Mouse (Mus musculus): ENCODE measurements around the gene Zfp579. TPM values are rescaled to one million over a fixed set of nuclear protein-coding genes. Genes with fewer than 3 reads are reported as not detected.
"Not testable (repeated sequence)": the region's sequence is repeated elsewhere in the genome, so short reads cannot be mapped to it uniquely, and the experiment has no call there.

The Zfp579 gene
- total RNA-seq, 2 experiments from 2014 or later = 1.3 to 1.4 TPM

DNA sequence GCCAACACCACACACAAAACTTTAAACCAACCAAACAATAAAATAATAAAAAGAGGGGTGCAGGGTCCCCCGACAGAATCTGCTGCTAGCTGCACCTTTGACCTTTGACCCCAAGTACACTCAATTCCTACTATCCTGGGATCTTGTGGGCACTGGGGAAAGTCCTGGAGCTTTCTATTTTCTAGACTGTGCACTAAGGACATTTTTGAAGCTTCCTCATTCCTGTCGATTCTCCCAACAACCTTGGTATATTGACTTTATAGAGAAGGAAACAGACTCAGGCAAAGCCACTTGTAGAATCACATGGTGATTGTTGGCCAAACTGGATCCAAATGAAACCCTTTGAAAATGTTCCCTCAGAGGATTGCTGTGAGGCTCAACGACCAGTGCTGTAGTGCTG lies 20.1 kb upstream of the Zfp579 start:
- ATAC-seq (replicated peaks; ENCODE audit: low FRiP score, poor library complexity, severe bottlenecking) = no peak

DNA sequence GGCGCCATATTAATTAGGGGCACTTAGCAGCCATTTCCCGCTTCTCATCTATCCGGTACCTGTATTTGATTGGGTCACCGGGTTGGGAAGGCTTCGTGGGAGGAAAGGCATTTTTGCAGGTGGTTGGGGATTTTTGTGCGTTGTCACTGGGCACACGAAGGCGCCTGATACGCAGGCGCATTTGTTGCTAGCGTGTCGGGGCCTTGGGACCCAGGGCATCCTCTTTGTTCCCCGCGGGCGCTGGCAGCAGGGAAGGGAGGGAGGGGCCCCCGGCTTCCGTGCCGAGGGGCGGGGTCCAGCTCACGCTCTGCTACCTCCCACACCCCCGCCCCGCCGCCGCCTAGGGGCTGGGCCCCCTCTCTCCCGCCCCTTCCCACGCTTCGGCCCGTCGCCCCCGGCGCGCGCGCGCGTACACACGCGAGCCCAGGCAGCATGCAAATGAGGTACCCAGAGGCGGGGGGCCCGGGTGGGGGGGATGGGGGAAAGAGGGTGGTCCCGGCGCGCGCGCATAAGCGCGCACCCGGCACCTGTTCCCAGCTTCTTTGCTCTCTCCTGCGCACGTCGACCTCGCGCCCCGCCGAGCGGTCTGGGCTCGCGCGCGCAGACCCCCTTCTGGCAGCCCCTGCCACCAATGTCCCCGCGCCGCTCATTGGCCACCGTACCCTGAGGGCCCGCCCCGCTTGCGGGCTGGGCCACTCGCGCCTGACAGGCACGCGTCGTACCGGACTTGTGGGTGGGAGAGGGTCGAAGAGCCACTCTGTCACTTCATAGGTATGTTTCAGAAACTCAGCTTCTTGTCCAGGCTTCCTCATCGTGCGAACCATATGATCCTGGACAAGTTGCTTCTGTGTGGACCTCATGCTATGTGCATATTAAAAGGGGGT lies 19.4 kb upstream of the Zfp579 start, which contains the start of gene Gm44973:
Gm44973 (plus strand) TSS at position 379 of the 884 bp plus-strand sequence.
- peak; percentile 84 for ATAC-seq (replicated peaks; ENCODE audit: low FRiP score, poor library complexity, severe bottlenecking)

DNA sequence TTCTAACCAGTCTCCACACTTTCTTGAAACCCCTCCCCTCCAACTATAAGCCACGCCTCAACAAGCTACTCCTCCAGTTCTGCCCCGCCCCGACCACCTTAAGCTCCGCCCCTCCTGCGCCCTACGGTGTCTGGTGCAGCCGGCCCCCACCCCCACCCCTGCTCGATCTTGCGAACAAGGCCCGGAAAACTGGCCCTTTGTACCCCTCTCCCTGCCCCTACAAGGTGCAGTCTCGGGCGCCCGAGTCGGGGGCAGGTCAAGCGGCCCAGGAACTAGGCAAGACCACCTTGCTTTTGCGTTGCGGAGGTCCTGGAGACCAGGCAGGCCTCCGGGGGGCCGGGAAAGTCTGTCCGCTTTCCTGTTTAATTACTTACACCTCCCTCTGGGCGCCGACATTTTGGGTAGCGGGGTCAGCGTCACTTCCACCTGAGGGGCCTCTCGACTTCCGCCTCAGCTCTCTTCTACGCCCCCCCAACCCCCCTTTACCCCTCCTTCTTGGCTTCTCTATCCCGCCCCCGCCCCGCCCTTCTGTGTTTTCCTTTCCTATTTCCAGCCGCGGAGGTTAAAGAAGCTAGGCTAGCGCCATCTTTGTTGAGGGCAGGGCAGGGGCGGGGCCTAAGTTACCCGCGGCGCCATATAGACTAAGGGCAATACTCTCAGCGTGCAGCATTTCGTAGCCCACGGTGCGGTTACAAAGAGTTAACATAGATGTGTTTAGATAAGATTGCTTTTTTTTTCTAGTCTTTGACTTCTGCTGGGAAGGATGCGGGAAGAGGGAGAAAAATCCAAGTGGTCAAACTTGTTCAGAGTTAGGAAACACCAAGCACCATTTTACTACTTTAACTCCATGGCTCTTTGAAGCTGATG lies 18.5 kb upstream of the Zfp579 start, which contains the start of the genes Zfp524 and Fiz1:
Zfp524 (plus strand) TSS at position 165 of the 867 bp plus-strand sequence.
Fiz1 (minus strand) TSS at position 447 of the 867 bp plus-strand sequence.
- ATAC-seq (replicated peaks; ENCODE audit: low FRiP score, poor library complexity, severe bottlenecking) = peak; percentile 79

DNA sequence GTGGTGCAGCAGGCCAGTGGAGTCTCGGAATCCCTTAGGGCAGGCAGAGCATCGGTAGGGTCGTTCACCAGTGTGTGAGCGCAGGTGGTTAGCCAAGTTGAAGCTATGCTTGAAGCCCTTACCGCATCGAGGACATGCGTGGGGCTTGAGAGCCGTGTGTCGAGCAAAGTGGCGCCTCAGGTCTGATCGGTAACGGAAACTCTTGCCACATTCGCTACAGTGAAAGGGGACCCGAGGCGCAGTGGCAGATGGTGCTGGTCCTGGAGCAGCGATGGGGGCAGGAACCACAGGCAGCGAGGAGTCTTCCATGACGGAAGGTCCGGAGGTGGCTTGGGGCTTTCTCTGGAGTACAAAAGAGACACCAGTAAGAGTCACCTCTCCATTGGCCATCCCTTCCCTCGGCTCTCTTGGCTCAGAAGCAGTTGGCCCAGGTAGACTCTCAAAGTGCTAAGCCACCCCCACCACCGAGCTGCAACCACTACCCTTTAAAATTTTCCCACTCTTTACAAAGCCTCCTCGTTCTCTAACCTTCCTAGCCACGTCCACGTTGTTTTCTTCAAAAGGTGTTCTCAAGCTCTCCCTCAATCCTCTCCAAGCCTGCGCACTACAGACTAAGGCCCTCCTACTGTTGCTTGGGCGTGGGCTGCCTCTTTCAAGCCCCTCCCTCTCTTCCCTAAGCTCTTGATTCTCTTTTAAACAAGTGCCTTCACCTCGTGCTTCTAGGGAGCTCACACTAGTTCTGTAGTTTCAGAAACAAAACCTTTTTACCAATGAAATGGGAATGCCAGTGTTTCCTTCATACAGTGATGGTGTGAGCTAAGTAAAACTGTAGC lies 16.9 kb upstream of the Zfp579 start:
- no peak for ATAC-seq (replicated peaks; ENCODE audit: low FRiP score, poor library complexity, severe bottlenecking)

DNA sequence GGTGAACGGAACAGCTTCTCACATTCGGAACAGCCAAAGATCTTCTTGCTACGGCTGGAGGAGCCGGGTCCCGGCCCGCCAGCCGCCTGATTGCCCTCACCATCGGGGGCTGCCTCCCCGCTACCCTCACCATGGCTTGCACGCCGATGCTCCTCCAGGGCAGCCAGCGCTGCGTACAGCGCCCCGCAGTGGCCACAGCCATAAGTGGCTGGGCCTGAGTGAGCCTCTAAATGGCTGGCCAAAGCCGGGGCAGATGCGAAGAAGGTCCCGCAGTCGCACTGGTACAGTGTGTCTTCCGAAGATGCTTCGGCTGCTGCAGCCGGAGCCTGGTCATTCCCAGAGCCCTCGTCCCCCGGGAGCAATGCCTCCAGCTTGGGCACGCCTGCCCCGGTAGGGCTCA lies 12.3 kb upstream of the Zfp579 start:
- ATAC-seq (replicated peaks; ENCODE audit: low FRiP score, poor library complexity, severe bottlenecking) = no peak

DNA sequence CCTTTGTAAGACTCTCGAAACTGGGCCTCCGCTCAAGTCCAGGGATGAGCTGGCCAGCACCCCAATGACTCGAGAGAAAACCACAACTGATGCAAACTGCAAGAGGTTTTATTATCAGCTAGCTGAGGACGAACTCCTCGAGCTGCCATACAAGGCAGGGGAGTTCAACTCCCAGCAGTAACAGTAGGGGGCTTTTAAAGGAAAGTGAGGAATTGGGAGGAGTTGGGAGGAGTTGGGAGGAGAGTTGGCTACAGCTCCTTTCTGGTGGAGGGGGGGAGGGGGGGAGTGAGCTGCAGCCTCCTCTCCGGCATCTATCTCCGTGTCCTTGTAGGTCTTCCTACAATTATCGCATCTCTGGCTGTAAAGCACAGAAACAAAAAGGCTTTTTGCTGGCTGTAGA lies 6.9 kb upstream of the Zfp579 start:
- ATAC-seq (replicated peaks; ENCODE audit: low FRiP score, poor library complexity, severe bottlenecking) = not testable (repeated sequence)

DNA sequence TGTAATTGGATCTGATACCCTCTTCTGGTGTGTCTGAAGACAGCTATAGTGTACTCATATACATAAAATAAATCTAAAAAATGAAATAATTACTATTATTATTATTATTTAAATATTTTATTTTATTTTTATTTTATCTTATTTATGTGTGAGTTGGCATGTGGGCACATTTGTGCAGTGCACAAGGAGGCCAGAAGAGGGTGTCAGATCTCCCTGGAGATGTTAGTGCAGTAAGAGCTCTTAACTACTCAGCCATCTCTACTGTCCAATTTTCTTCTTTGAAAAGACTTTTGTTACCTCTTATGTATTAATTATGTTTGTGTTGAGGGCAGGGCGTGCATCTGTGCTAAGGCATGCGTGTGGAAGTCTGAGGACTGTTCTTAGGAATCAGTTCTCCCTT lies 3.9 kb upstream of the Zfp579 start:
- ATAC-seq (replicated peaks; ENCODE audit: low FRiP score, poor library complexity, severe bottlenecking) = no peak

DNA sequence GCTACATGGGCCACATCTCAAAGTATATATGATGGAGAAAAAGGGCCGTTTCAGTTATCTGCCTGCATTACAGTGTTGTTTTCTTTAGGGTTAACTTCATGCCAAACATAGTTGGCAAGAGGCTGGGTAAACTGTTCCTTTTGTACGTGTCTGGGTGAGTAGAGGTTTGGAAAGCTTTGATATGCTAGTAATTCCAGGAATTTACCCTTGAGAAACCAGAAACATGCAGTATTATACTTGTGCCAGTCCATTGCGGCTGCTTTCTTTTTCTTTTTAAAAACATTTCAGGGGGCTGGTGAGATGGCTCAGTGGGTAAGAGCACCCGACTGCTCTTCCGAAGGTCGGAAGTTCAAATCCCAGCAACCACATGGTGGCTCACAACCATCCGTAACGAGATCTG lies 976 bp upstream of the Zfp579 start:
- no peak for ATAC-seq (replicated peaks; ENCODE audit: low FRiP score, poor library complexity, severe bottlenecking)

DNA sequence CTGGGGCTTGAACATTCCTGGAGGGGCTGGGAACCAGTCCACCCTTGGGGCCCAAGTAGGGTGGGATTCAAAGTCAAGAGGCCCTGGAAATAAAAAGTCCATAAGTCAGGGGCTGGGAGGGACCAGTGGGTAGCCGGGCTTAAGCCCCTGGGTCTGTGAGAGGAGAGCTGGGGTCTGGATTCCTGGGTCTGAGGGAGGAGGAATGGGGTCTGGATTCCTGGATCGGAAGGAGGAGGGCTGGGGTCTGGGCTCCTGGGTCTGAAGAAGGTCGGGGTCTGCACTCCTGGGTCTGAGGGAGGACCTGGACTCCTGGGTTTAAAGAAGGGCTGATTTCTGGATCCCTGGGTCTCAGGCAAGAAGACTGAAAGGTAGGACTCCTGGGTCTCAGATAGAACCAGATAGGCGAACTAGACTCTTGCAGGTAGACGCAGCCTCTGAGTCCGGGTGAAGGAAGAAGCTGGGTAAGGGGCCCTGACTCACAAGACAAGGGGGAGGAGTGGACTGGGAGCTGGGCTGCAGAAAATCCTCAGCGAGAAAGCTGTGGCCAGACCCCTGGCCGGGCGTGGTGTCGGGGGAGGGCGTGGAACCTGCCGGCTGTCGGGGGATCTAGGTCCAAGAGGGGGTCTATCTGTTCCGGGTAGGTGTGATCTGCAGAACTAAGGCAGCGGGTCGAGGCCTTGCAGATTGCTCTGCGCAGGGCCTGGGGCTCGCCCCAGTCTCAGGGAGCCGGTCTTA lies 523 bp downstream of the Zfp579 start:
- no peak for ATAC-seq (replicated peaks; ENCODE audit: low FRiP score, poor library complexity, severe bottlenecking)

DNA sequence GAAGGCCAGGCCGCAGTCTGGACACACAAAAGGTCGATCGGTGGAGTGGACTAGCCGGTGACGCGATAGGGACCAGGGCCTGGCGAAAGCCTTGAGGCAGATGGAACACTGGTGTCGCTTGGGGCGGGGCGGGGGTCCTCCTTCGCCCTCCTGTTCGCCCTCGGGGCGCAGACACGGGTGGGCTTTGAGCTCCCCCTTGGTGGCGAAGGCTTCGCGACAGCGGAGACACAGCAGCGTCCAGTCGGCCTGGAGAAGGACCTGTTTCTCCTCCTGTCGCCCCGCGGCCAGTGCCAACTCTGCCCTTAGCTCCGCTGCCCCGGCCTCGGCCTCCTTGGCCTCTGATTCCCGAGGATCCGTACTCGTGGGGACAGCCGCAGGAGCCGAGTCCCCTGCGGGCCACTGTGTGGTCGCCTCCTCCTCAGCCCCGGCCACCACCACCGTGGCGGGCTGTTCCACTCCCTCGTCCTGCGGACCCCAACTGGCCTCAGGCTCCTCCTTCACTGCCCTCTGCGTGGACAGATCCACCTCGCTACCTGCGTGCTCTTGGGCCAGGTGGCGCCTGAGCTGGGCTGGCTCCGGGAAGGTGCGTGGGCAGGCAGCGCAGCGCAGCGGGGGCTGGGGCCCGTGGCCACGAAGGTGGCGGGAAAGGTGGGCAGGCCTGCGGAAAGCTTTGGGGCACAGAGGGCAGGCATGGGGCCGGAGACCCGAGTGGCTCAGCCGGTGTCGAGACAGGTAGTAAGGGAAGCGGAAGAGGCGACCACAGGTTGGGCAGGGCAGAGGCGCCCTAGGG lies 1.8 kb downstream of the Zfp579 start:
- ATAC-seq (replicated peaks; ENCODE audit: low FRiP score, poor library complexity, severe bottlenecking) = no peak

DNA sequence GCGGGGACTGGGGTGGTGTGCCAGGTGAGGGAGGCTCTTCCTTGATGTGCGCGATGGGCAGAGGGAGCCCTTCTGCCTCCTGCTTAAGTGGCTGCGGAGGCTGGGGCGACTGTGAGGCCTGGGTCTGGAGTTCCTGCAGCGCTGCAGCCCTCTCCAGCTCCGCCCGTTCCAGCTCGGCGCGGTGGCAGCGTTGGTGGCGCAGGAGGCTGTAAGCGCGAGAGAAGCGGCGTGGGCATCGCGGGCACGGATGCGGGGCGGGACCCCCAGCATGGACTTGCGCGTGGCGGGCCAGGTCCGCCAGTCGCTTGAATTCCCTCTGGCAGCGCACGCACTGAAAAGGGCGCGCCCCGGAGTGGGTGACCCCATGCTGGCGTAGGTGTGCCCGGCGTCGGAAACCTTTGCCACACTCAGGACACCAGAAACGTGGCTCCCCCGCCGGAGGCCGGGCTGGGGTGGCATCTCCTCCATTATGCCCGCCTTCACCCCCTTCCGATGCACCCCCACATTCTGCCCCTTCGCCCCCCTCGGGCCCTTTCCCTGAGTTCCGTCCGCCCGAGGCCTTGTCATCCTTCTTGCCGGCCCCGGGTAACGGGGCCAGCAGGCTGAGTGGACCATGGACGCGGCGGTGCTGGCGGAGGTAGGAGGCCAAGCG lies 2.5 kb downstream of the Zfp579 start:
- no peak for ATAC-seq (replicated peaks; ENCODE audit: low FRiP score, poor library complexity, severe bottlenecking)

DNA sequence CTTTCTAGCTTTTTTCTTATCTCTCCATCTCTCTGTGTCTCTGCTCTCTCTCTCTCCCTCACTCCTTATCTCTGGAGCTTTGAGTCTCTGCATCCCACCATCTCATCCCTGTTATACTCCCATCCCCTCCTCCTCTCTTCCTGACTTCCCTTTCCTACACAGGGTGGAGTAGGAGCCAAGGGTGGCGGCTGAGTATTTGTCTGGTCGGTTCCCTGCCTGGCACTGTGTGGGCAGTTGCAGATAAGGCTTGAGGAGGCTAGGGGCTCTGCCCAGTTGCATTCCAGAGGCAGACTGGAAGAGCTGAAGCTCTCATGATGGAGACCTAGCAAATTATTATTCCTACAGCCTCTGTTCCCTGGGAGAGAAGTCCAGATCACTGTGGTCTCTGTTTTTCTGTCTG lies 7.7 kb downstream of the Zfp579 start:
- no peak for ATAC-seq (replicated peaks; ENCODE audit: low FRiP score, poor library complexity, severe bottlenecking)

DNA sequence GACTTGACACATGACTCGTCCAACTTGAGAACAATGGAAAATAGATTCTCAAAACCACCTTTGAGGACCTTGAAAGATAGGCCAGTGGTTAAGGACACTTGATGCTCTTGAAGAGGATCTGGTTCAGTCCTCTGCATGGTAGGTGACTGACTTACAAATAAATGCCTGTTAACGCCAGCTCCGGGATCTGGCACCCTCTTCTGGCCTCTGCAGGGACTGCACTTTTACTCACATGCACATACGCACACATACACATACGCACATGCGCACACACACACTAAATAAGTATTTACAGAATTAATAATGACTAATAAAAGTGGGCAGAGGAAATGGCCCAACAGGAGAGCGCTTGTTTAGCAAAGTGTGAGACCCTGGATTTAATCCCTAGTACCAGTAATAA lies 19.1 kb downstream of the Zfp579 start:
- no peak for ATAC-seq (replicated peaks; ENCODE audit: low FRiP score, poor library complexity, severe bottlenecking)

DNA sequence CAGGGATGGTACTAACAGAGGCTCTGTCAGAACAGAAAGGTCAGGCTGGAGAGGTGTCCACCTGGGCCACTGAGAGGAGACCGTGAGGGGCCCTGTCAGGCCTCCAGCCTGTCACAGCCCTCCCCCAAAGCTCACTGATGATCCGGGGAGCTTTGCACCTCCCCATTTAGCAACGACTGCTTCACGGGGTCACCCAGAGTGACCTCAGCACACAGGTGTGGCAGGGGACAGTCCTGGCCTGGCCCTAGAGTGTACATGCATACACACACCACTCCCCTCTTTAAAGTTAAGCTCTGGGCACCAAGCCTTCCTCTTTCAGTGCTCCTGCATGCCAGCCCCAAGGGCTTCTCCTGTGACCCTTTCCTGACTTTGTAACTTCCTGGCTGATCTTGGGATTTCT lies 20.5 kb downstream of the Zfp579 start:
- no peak for ATAC-seq (replicated peaks; ENCODE audit: low FRiP score, poor library complexity, severe bottlenecking)

DNA sequence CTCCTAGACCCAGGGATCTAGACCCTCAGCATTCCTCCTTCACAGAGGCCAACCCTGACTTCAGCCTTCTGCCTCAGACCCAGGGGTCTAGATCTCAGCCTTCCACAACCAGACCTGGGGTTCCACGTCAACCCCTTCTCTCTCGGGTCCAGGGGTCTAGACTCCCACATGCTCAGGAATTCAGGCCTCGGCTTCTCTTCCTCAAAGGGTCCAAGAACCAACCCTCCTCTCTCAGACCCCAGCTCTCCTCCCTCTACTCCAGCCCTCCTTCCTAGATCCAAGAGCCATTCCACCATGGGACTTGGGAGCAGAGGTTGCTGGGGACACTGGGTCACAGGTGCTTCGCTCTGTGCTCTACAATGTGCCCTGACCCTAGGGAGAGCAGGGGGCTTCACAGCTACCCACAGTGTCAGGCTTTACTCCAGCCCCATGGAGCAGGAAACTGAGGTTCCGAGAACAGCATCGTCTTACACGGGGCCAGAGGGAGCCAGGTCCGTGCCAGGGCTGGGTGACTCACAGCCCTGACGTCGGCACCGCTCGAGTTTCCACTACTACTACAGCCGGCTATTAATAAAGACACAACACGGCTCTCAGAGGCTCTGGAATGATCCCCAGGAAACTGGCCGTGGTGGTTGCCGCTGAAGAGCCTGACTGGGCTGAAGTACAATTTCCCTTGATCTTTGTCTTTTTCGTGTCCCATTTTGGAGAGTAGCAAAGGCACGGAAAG lies 23.5 kb downstream of the Zfp579 start:
- ATAC-seq (replicated peaks; ENCODE audit: low FRiP score, poor library complexity, severe bottlenecking) = no peak

DNA sequence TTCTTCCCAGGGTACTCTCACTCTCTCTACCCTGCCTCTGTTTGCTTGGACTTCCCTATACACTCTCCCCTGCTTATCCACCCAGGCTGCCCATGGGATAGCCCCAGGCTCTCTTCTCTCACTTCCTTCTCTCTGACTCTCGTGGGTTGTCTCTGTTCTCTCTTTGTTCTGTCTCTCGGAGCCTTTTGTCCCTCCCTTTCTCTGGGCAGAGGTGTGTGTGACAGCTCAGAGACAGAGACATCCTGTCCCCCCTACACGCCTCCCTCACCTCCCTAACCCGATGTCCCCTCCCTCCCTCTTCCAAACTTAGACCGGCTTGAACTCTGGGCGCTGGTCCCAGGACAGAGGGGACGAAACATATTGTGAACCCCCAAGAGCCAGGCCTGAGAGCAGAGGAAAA lies 24.2 kb downstream of the Zfp579 start:
- no peak for ATAC-seq (replicated peaks; ENCODE audit: low FRiP score, poor library complexity, severe bottlenecking)

DNA sequence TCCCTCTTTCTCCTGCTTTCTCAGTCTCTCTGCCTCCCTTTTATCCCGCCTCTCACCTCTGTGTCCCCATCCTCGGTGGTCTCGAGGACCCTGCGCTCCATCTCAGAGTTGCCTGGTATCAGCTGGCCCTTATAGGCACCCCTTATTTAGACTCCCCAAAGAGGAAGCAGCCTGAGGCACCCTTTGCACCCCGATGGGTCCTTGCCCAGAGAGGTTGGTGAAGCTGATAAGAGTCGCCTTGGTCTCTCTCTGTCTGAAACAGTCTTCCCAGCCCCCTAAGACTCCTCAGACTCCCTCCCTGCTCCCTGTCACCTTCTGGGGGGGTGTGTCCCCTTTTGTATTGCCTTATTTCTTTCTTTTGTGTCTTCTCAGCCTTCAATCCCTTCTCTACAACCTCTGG lies 24.9 kb downstream of the Zfp579 start, which contains the start of gene Sbk3:
Sbk3 (minus strand) TSS at position 101 of the 400 bp plus-strand sequence.
- no peak for ATAC-seq (replicated peaks; ENCODE audit: low FRiP score, poor library complexity, severe bottlenecking)
